ENCODE assay signal across 27 mouse cellular contexts in genomic region chr19:55704071-55704470, GRCm38 (mm10).
"Had no signal": no experiment of that assay in that cellular context is flagged by ENCODE, and none has a peak within 500 bp of the region (broad histone marks: within the 10 kb centered on the region; RNA-seq: fewer than 3 reads in every experiment).

No protein-coding gene starts in this region.

- H3K27ac ChIP-seq: gastrocnemius, adult 2 months; heart, embryonic 10.5 days; hindbrain, embryonic 10.5 days; hindbrain, embryonic 12.5 days; hindbrain, embryonic 14.5 days; intestine, embryonic 15.5 days; layer of hippocampus, adult 2 months; limb, embryonic 13.5 days; limb, embryonic 15.5 days; liver, embryonic 12.5 days had no signal

- H3K4me2 ChIP-seq: heart, embryonic 12.5 days; hindbrain, embryonic 12.5 days; hindbrain, embryonic 14.5 days; intestine, embryonic 15.5 days; limb, embryonic 13.5 days; limb, embryonic 15.5 days; liver, embryonic 12.5 days had no signal

- H3K9ac ChIP-seq: heart, embryonic 12.5 days; hindbrain, embryonic 12.5 days; hindbrain, embryonic 14.5 days; intestine, embryonic 15.5 days; limb, embryonic 13.5 days; limb, embryonic 15.5 days; liver, embryonic 12.5 days had no signal

- DNase-seq: gastrocnemius, adult 2 months; gastrocnemius, postnatal 10 days; gastrocnemius, postnatal 25 days; heart, adult 18-20 months; heart, postnatal 10 days; heart, postnatal 4 days; kidney, adult 18-20 months; kidney, adult 8-10 months; kidney, postnatal 10 days; kidney, postnatal 25 days; kidney, postnatal 4 days; layer of hippocampus, adult 9-11 months; layer of hippocampus, postnatal 36 days; left cerebral cortex, postnatal 4 days had no signal

- H3K27me3 ChIP-seq: intestine, embryonic 15.5 days had no signal

- H3K9me3 ChIP-seq: heart, embryonic 10.5 days; heart, embryonic 12.5 days; hindbrain, embryonic 10.5 days; hindbrain, embryonic 12.5 days; intestine, embryonic 15.5 days; limb, embryonic 13.5 days; limb, embryonic 15.5 days; liver, embryonic 12.5 days had no signal

- H3K36me3 ChIP-seq: heart, embryonic 10.5 days; heart, embryonic 12.5 days; hindbrain, embryonic 10.5 days; hindbrain, embryonic 12.5 days; intestine, embryonic 15.5 days; limb, embryonic 13.5 days; limb, embryonic 15.5 days; liver, embryonic 12.5 days had no signal

- ATAC-seq: hindbrain, embryonic 16.5 days; inflammation-experienced regulatory T-cells, adult 6 months; intestine, embryonic 15.5 days; intestine, postnatal 0 days; liver, embryonic 12.5 days had no signal

- H3K4me3 ChIP-seq: gastrocnemius, adult 2 months; heart, embryonic 10.5 days; heart, embryonic 12.5 days; hindbrain, embryonic 10.5 days; hindbrain, embryonic 12.5 days; intestine, embryonic 15.5 days; layer of hippocampus, adult 2 months; limb, embryonic 13.5 days; limb, embryonic 15.5 days; liver, embryonic 12.5 days had no signal
